ENCODE assay signal across 8 mouse cellular contexts in genomic region chr7:25376556-25376955, GRCm38 (mm10). TPM values are rescaled to one million over a fixed set of nuclear protein-coding genes. Genes with fewer than 3 reads are reported as not detected.
DNase-seq lines count a peak whose midpoint lies in the region; ATAC-seq lines count a peak whose summit lies in the region.

No protein-coding gene starts in this region.

- no peaks in the 10 kb centered on the region for H3K36me3 ChIP-seq in hindbrain, embryonic 15.5 days

- peak overlapping the region; percentile 39 for H3K4me3 ChIP-seq in hindbrain, embryonic 15.5 days

- 4% methylated on average over 17 of the region's 17 CpGs for WGBS in hindbrain, embryonic 15.5 days

- no peaks in the 10 kb centered on the region for H3K9me3 ChIP-seq in hindbrain, embryonic 15.5 days

- peaks cover 26% of the 10 kb centered on the region for H3K4me1 ChIP-seq in hindbrain, embryonic 15.5 days (replicated peaks)

- H3K27ac ChIP-seq in hindbrain, embryonic 15.5 days (replicated peaks), result no peak overlapping the region

- peak; percentile 94 for DNase-seq in adrenal gland, adult 2 months
- DNase-seq in cerebellum, postnatal 36 days, result peak; percentile 92 to 98
- DNase-seq in frontal cortex, postnatal 36 days (ENCODE audit: low spot score in 2 of 2), result peak; percentile 91 to 95
- DNase-seq in left cerebral cortex, adult 11 months (ENCODE audit: low spot score), result peak; percentile 81
- peak; percentile 91 for DNase-seq in lung, postnatal 14 days
- DNase-seq in right cerebral cortex, postnatal 10 days (ENCODE audit: low spot score in 2 of 2), result peak; percentile 93 to 94
- no peak for DNase-seq in natural killer cell, adult 2 months (ENCODE audit: low spot score in 2 of 2)

- H3K9ac ChIP-seq in hindbrain, embryonic 15.5 days, result peak overlapping the region; percentile 32; the same call in 1 of the 2 replicates

- H3K4me2 ChIP-seq in hindbrain, embryonic 15.5 days, result peak overlapping the region; percentile 54

- ATAC-seq in hindbrain, embryonic 15.5 days (ENCODE audit: low FRiP score, low read depth), result peak; percentile 79

- 0 out of 2 replicates have a peak, but pooled peaks cover 4% of the 10 kb centered on the region for H3K27me3 ChIP-seq in hindbrain, embryonic 15.5 days

RNA-seq across cellular contexts. Expression of gene Cnfn, which starts 7.0 kb away (rescaled TPM):
- total RNA-seq in adrenal gland, adult 2 months (2021), result not detected
- polyA plus RNA-seq in adrenal gland, adult 2 months (2012; rRNA removed), result 1.8 TPM in 1 of 2 replicates, not detected in the other
- polyA plus RNA-seq in hindbrain, embryonic 15.5 days (2015; fragmentation: Nextera tagmentation; extraction: Ambion mirVana), result not detected in 2 replicates

RNA-seq across cellular contexts. Expression of gene Lipe, which starts 22.0 kb away (rescaled TPM):
- 100 to 1,000 TPM; 372 to 462 TPM for total RNA-seq in adrenal gland, adult 2 months (2021)
- polyA plus RNA-seq in adrenal gland, adult 2 months (2012; rRNA removed), result 471 and 632 TPM in 2 replicates
- 9.9 and 11.0 TPM in 2 replicates for polyA plus RNA-seq in hindbrain, embryonic 15.5 days (2015; fragmentation: Nextera tagmentation; extraction: Ambion mirVana)

RNA-seq across cellular contexts. Expression of gene Cxcl17, which starts 36.1 kb away (rescaled TPM):
- not detected for total RNA-seq in adrenal gland, adult 2 months (2021)
- polyA plus RNA-seq in adrenal gland, adult 2 months (2012; rRNA removed), result not detected in 2 replicates
- 1.2 and 1.3 TPM in 2 replicates for polyA plus RNA-seq in hindbrain, embryonic 15.5 days (2015; fragmentation: Nextera tagmentation; extraction: Ambion mirVana)

RNA-seq across cellular contexts. Expression of gene Megf8, which starts 59.6 kb away (rescaled TPM):
- total RNA-seq in adrenal gland, adult 2 months (2021), result 10 to 100 TPM; 37.1 to 41.5 TPM
- polyA plus RNA-seq in adrenal gland, adult 2 months (2012; rRNA removed), result 102 and 106 TPM in 2 replicates
- 23.9 and 25.1 TPM in 2 replicates for polyA plus RNA-seq in hindbrain, embryonic 15.5 days (2015; fragmentation: Nextera tagmentation; extraction: Ambion mirVana)

Comparison
In these comparisons a context has a peak if more than half of its experiments do, and no peak if none do; other contexts are left out.
1. DNase-seq: peak in adrenal gland, adult 2 months (single experiment), cerebellum, postnatal 36 days (2 of 2), frontal cortex, postnatal 36 days (2 of 2), left cerebral cortex, adult 11 months (single experiment), lung, postnatal 14 days (single experiment) and right cerebral cortex, postnatal 10 days (2 of 2); none in natural killer cell, adult 2 months (0 of 2).
2. RNA of gene Lipe, which starts 22.0 kb away (polyA plus RNA-seq): 471 to 632 TPM in adrenal gland, adult 2 months; 9.9 to 11.0 TPM in hindbrain, embryonic 15.5 days; every median in the first group is over 10 times any median in the second.